Mouse (Mus musculus): ENCODE data around the gene Tnrc6c. TPM values are rescaled to one million over a fixed set of nuclear protein-coding genes. Genes with fewer than 3 reads are reported as not detected.

The Tnrc6c gene
- polyA plus RNA-seq, 1 experiment from 2014 or later: 8.1 TPM

- Histone ChIP-seq H3K27me3 (ENCODE audit: control insufficient read depth, insufficient read depth, low read length) (peaks cover 2% of the 10 kb centered on the region; the same call in 1 of the 2 replicates), H3K9me3 (replicated peaks; ENCODE audit: control insufficient read depth, low read length) (no peaks in the 10 kb centered on the region), H3K4me3 (ENCODE audit: low read depth, low read length) (no peak overlapping the region), H3K4me1 (ENCODE audit: control insufficient read depth, insufficient read depth, low read length) (no peaks in the 10 kb centered on the region; the same call in 1 of the 2 replicates), H3K4me2 (no peak overlapping the region), H3K9ac (ENCODE audit: low read depth, low read length) (no peak overlapping the region), H3K27ac (ENCODE audit: low read depth, low read length) (no peak overlapping the region), H3K36me3 (ENCODE audit: control insufficient read depth, insufficient read depth, low read length) (no peaks in the 10 kb centered on the region)
- WGBS (ENCODE audit: insufficient replicate concordance): 80% methylated on average over 2 of the region's 2 CpGs
- ATAC-seq (replicated peaks; ENCODE audit: insufficient number of reproducible peaks, low FRiP score, low TSS enrichment): no peak
Measured at GRCm38 (mm10) chr11:117642181-117642580, 11.9 kb upstream of the Tnrc6c start.

- 66% methylated on average over 10 of the region's 10 CpGs for WGBS (ENCODE audit: insufficient replicate concordance)
- H3K9ac ChIP-seq (ENCODE audit: low read depth, low read length): no peak overlapping the region
- no peak for ATAC-seq (replicated peaks; ENCODE audit: insufficient number of reproducible peaks, low FRiP score, low TSS enrichment)
Measured at GRCm38 (mm10) chr11:117643240-117643639, 10.8 kb upstream of the Tnrc6c start.

GRCm38 (mm10) chr11:117646786-117647185 lies 7.3 kb upstream of the Tnrc6c start:
- H3K27me3 ChIP-seq (ENCODE audit: control insufficient read depth, insufficient read depth, low read length): peaks cover 6% of the 10 kb centered on the region; the same call in 1 of the 2 replicates
- H3K9ac ChIP-seq (ENCODE audit: low read depth, low read length): no peak overlapping the region
- H3K36me3 ChIP-seq (ENCODE audit: control insufficient read depth, insufficient read depth, low read length): no peaks in the 10 kb centered on the region
- H3K4me3 ChIP-seq (ENCODE audit: low read depth, low read length): no peak overlapping the region
- H3K9me3 ChIP-seq (replicated peaks; ENCODE audit: control insufficient read depth, low read length): no peaks in the 10 kb centered on the region
- no peak for ATAC-seq (replicated peaks; ENCODE audit: insufficient number of reproducible peaks, low FRiP score, low TSS enrichment)
- WGBS (ENCODE audit: insufficient replicate concordance): 66% methylated on average over 4 of the region's 4 CpGs
- no peak overlapping the region for H3K27ac ChIP-seq (ENCODE audit: low read depth, low read length)
- H3K4me2 ChIP-seq: no peak overlapping the region
- H3K4me1 ChIP-seq (ENCODE audit: control insufficient read depth, insufficient read depth, low read length): no peaks in the 10 kb centered on the region

More at GRCm38 (mm10) chr11:117643240-117643639, 10.8 kb upstream of the Tnrc6c start:
- H3K27ac ChIP-seq (ENCODE audit: low read depth, low read length): no peak overlapping the region
- no peaks in the 10 kb centered on the region for H3K9me3 ChIP-seq (replicated peaks; ENCODE audit: control insufficient read depth, low read length)
- no peaks in the 10 kb centered on the region; the same call in 1 of the 2 replicates for H3K4me1 ChIP-seq (ENCODE audit: control insufficient read depth, insufficient read depth, low read length)
- no peak overlapping the region for H3K4me3 ChIP-seq (ENCODE audit: low read depth, low read length)
- H3K4me2 ChIP-seq: no peak overlapping the region
- peaks cover 2% of the 10 kb centered on the region; the same call in 1 of the 2 replicates for H3K27me3 ChIP-seq (ENCODE audit: control insufficient read depth, insufficient read depth, low read length)
- H3K36me3 ChIP-seq (ENCODE audit: control insufficient read depth, insufficient read depth, low read length): no peaks in the 10 kb centered on the region

- Histone ChIP-seq H3K36me3 (ENCODE audit: control insufficient read depth, insufficient read depth, low read length) (no peaks in the 10 kb centered on the region), H3K4me3 (ENCODE audit: low read depth, low read length) (no peak overlapping the region), H3K4me1 (ENCODE audit: control insufficient read depth, insufficient read depth, low read length) (no peaks in the 10 kb centered on the region), H3K9me3 (replicated peaks; ENCODE audit: control insufficient read depth, low read length) (no peaks in the 10 kb centered on the region), H3K27me3 (ENCODE audit: control insufficient read depth, insufficient read depth, low read length) (peaks cover 13% of the 10 kb centered on the region; the same call in 1 of the 2 replicates), H3K4me2 (no peak overlapping the region), H3K9ac (ENCODE audit: low read depth, low read length) (no peak overlapping the region), H3K27ac (ENCODE audit: low read depth, low read length) (no peak overlapping the region)
- no peak for ATAC-seq (replicated peaks; ENCODE audit: insufficient number of reproducible peaks, low FRiP score, low TSS enrichment)
- 74% methylated on average over 6 of the region's 6 CpGs for WGBS (ENCODE audit: insufficient replicate concordance)
Measured at GRCm38 (mm10) chr11:117648005-117648404, 6.1 kb upstream of the Tnrc6c start.

- ATAC-seq (replicated peaks; ENCODE audit: insufficient number of reproducible peaks, low FRiP score, low TSS enrichment): no peak
- H3K4me3 ChIP-seq (ENCODE audit: low read depth, low read length): no peak overlapping the region
- H3K4me2 ChIP-seq: no peak overlapping the region
- H3K4me1 ChIP-seq (ENCODE audit: control insufficient read depth, insufficient read depth, low read length): peaks cover 4% of the 10 kb centered on the region
- no peak overlapping the region for H3K9ac ChIP-seq (ENCODE audit: low read depth, low read length)
- H3K27ac ChIP-seq (ENCODE audit: low read depth, low read length): no peak overlapping the region
- no peaks in the 10 kb centered on the region for H3K9me3 ChIP-seq (replicated peaks; ENCODE audit: control insufficient read depth, low read length)
- no peaks in the 10 kb centered on the region for H3K36me3 ChIP-seq (ENCODE audit: control insufficient read depth, insufficient read depth, low read length)
- WGBS (ENCODE audit: insufficient replicate concordance): 49% methylated on average over 13 of the region's 13 CpGs
- H3K27me3 ChIP-seq (ENCODE audit: control insufficient read depth, insufficient read depth, low read length): 0 out of 2 replicates have a peak, but pooled peaks cover 10% of the 10 kb centered on the region
Measured at GRCm38 (mm10) chr11:117650721-117651644, 3.1 kb upstream of the Tnrc6c start.

- no peak for ATAC-seq (replicated peaks; ENCODE audit: insufficient number of reproducible peaks, low FRiP score, low TSS enrichment)
- Histone ChIP-seq H3K27ac (ENCODE audit: low read depth, low read length) (no peak overlapping the region), H3K36me3 (ENCODE audit: control insufficient read depth, insufficient read depth, low read length) (no peaks in the 10 kb centered on the region), H3K27me3 (ENCODE audit: control insufficient read depth, insufficient read depth, low read length) (0 out of 2 replicates have a peak, but pooled peaks cover 10% of the 10 kb centered on the region), H3K4me3 (ENCODE audit: low read depth, low read length) (no peak overlapping the region), H3K4me2 (peak overlapping the region; percentile 95; the same call in 1 of the 2 replicates), H3K9ac (ENCODE audit: low read depth, low read length) (no peak overlapping the region), H3K4me1 (ENCODE audit: control insufficient read depth, insufficient read depth, low read length) (peaks cover 11% of the 10 kb centered on the region), H3K9me3 (replicated peaks; ENCODE audit: control insufficient read depth, low read length) (no peaks in the 10 kb centered on the region)
- WGBS (ENCODE audit: insufficient replicate concordance): 64% methylated on average over 3 of the region's 3 CpGs
Measured at GRCm38 (mm10) chr11:117652907-117653306, 1.2 kb upstream of the Tnrc6c start.

- Histone ChIP-seq H3K27ac (ENCODE audit: low read depth, low read length) (peak overlapping the region; percentile 92), H3K9me3 (replicated peaks; ENCODE audit: control insufficient read depth, low read length) (no peaks in the 10 kb centered on the region), H3K4me1 (ENCODE audit: control insufficient read depth, insufficient read depth, low read length) (peaks cover 18% of the 10 kb centered on the region), H3K27me3 (ENCODE audit: control insufficient read depth, insufficient read depth, low read length) (0 out of 2 replicates have a peak, but pooled peaks cover 10% of the 10 kb centered on the region), H3K36me3 (ENCODE audit: control insufficient read depth, insufficient read depth, low read length) (no peaks in the 10 kb centered on the region), H3K9ac (ENCODE audit: low read depth, low read length) (peak overlapping the region; percentile 90), H3K4me3 (ENCODE audit: low read depth, low read length) (peak overlapping the region; percentile 87), H3K4me2 (peak overlapping the region; percentile 95)
- peak; percentile 98 for ATAC-seq (replicated peaks; ENCODE audit: insufficient number of reproducible peaks, low FRiP score, low TSS enrichment)
- WGBS (ENCODE audit: insufficient replicate concordance): under 1% methylated on average over 65 of the region's 71 CpGs
Measured at GRCm38 (mm10) chr11:117654380-117654924, 363 bp downstream of the Tnrc6c start.

- WGBS (ENCODE audit: insufficient replicate concordance): 0% methylated on average over 54 of the region's 66 CpGs
- Histone ChIP-seq H3K36me3 (ENCODE audit: control insufficient read depth, insufficient read depth, low read length) (no peaks in the 10 kb centered on the region), H3K4me2 (peak overlapping the region; percentile 90), H3K27me3 (ENCODE audit: control insufficient read depth, insufficient read depth, low read length) (0 out of 2 replicates have a peak, but pooled peaks cover 10% of the 10 kb centered on the region), H3K9ac (ENCODE audit: low read depth, low read length) (peak overlapping the region; percentile 90), H3K4me1 (ENCODE audit: control insufficient read depth, insufficient read depth, low read length) (peaks cover 18% of the 10 kb centered on the region), H3K4me3 (ENCODE audit: low read depth, low read length) (peak overlapping the region; percentile 87), H3K9me3 (replicated peaks; ENCODE audit: control insufficient read depth, low read length) (no peaks in the 10 kb centered on the region), H3K27ac (ENCODE audit: low read depth, low read length) (peak overlapping the region; percentile 92)
- peak; percentile 66 for ATAC-seq (replicated peaks; ENCODE audit: insufficient number of reproducible peaks, low FRiP score, low TSS enrichment)
Measured at GRCm38 (mm10) chr11:117654934-117655291, 824 bp downstream of the Tnrc6c start.

All from heart, embryonic 11.5 days (tissue).